Mouse (Mus musculus): ENCODE results near the gene Olfr743.
"Not testable (repeated sequence)": the region's sequence is repeated elsewhere in the genome, so short reads cannot be mapped to it uniquely, and the experiment has no call there.

Olfr743 gene

GRCm38 (mm10) chr14:50521539-50521938, at the start of gene Olfr743:
Gene Olfr743 (plus strand): TSS chr14:50521839.
- no peak for DNase-seq (ENCODE audit: low spot score in 2 of 2)

GRCm38 (mm10) chr14:50472438-50472837, 49.2 kb upstream of the Olfr743 start, which contains the start of gene Olfr741:
Gene Olfr741 (plus strand): TSS chr14:50472738.
- DNase-seq (ENCODE audit: low spot score in 2 of 2), result no peak

- DNase-seq (ENCODE audit: low spot score in 2 of 2), result no peak
Measured at GRCm38 (mm10) chr14:50478406-50478805, 43.2 kb upstream of the Olfr743 start.

DNA sequence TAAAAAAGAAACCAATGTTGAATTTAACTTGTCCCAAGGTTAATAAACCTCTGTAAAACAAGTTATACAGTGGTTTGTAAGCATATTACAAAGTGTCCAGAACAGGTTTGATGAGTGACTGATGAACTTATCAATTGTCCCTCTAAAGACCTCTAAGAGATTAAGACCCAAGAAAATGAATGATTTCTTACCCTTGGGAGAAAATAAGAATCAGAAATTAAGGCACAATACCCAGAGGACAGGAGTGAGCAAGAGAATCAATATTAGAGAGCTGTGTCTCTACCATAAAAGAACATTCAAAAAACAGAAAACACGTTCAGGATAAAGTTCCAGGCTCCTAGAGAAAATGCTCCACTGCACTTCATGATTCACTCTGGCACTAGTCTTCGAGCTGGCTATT, 18.3 kb upstream of the Olfr743 start, which contains the start of gene Olfr742:
Gene Olfr742, plus strand, starts transcription at position 301 of the 400 bp plus-strand sequence.
- no peak for DNase-seq (ENCODE audit: low spot score in 2 of 2)

GRCm38 (mm10) chr14:50552734-50553133, 31.1 kb downstream of the Olfr743 start:
- DNase-seq (ENCODE audit: low spot score in 2 of 2), result no peak

DNA sequence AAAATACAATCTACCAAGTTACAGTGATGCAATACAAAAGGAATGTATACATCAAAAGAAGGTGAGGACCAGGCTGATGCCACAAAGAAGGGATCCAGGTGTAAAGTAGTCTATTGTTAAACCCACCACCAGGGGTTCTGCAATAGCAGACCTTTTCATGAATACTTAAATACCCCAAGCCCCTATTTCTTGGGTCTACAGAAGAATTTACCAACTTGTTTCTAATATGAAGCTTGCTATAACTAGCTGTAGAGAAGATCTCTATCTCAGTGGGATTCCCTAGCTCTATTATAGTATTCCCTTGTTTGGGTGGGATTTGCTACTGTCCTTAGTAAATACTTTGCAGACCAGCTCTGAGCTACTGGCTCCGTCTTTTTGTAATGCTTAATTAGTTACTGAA, 51.4 kb downstream of the Olfr743 start:
- DNase-seq (ENCODE audit: low spot score in 2 of 2), result not testable (repeated sequence)
